Mouse (Mus musculus): Measurements from ENCODE around the gene Ston2. TPM values are rescaled to one million over a fixed set of nuclear protein-coding genes. Genes with fewer than 3 reads are reported as not detected.

The Ston2 gene
- polyA plus RNA-seq, 1 experiment from 2014 or later: 4.9 TPM

DNA sequence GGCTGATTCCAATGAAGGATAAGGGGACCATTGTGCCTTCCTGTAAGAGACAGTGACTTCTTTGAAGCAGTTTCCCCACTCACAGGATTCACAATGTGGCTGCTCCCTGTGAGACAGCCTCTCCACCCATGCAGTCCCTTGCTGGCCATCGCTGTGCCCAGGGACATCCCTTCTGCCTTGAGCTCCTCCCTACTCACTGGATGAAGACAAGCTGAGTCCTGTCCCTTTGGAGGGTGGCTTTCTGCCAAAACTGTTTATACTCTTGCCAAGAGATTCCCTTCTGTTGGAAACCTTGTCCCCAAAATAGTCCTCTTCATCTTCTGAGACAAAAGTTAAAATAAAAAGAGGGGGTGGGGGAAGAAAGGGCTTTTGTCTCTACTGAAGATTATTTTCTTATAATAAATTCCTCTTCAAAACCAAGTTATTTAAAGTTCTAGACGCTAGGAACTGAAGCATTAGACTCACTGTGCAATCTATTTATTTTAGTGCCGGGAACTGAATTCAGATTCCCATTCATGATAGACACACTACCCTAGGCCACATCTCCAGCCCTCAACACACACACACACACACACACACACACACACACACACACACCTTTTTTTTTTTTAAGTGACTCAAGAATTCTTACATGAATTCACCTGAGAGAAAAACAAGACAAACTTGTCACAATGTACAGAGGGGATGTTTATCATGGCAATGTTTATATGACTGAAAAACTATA lies 133.6 kb downstream of the Ston2 start:
- H3K27ac ChIP-seq: no peak overlapping the region
- H3K9me3 ChIP-seq: 0 out of 2 replicates have a peak, but pooled peaks cover 5% of the 10 kb centered on the region
- WGBS: 93% methylated on average over 3 of the region's 3 CpGs
- ATAC-seq (ENCODE audit: insufficient number of reproducible peaks, insufficient read depth, low FRiP score, low TSS enrichment, low read depth): no peak
- no peaks in the 10 kb centered on the region for H3K4me1 ChIP-seq (replicated peaks)
- no peak overlapping the region for H3K4me2 ChIP-seq
- H3K4me3 ChIP-seq (replicated peaks): no peak overlapping the region
- no peaks in the 10 kb centered on the region for H3K36me3 ChIP-seq
- H3K27me3 ChIP-seq: no peaks in the 10 kb centered on the region
- H3K9ac ChIP-seq (replicated peaks): no peak overlapping the region

DNA sequence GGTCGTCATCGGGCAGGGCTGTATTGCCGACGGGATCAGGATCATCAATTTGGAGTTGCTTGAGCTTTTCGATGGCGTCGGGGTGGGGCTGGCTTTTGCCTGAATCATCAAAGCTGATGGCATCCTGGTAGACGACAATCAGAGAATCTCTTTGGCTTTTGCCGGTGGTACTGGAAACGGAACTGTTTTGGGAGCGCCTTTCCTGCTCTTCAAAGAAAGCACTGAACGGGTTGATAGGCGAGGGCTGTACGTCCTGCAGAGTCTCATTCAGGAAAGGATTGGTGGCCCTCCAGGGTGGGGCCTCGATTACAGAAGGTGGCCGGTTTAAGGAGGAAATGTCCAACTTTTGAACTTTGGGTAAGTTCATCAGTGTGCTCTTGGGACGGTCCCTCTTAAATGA lies 139.8 kb downstream of the Ston2 start:
- no peak for ATAC-seq (ENCODE audit: insufficient number of reproducible peaks, insufficient read depth, low FRiP score, low TSS enrichment, low read depth)
- Histone ChIP-seq H3K27me3 (no peaks in the 10 kb centered on the region), H3K36me3 (peaks cover 17% of the 10 kb centered on the region), H3K9ac (replicated peaks) (no peak overlapping the region), H3K27ac (no peak overlapping the region), H3K4me1 (replicated peaks) (no peaks in the 10 kb centered on the region), H3K4me3 (replicated peaks) (no peak overlapping the region), H3K9me3 (0 out of 2 replicates have a peak, but pooled peaks cover 11% of the 10 kb centered on the region), H3K4me2 (no peak overlapping the region)
- WGBS: 95% methylated on average over 17 of the region's 17 CpGs

DNA sequence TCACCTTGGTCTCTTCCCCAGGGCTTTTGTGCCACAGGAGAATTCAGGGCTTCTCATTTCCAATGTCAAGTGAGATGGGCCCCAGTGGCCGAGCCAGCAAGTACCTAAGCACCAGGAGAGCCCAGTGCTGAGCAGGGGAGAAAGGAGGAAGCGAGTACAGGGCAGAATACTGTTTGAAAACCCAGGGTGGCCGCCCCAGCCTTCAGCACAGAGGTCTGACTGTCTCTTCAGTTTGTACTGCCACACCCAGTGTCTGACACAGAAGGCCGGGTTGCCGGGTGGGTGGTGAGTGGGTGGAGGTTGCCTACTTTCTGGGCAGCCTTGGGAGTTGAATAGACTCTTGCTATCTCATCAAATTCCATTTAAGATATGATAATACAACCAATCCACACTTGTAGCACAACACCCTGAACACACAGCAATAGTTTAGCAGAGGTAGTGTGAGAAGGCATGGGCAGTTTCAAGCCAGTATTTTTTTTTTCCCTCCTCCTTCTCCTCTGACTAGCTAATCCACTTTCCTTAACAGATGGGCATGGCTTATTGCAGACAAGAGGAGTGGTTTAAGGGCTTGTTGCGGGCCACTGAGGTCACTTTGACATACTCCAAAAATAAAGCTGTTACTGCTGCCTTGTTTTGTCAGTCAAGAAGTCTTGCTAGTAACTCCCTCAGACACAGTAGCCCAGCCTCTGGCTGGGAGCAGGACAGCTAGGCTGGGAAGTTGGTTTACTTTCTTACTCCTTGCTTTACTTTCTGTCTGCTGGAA lies 142.6 kb downstream of the Ston2 start:
- Histone ChIP-seq H3K9ac (replicated peaks) (no peak overlapping the region), H3K4me3 (replicated peaks) (no peak overlapping the region), H3K27ac (no peak overlapping the region), H3K9me3 (0 out of 2 replicates have a peak, but pooled peaks cover 11% of the 10 kb centered on the region), H3K27me3 (no peaks in the 10 kb centered on the region), H3K4me2 (no peak overlapping the region), H3K4me1 (replicated peaks) (peaks cover 7% of the 10 kb centered on the region), H3K36me3 (peaks cover 17% of the 10 kb centered on the region)
- 90% methylated on average over 6 of the region's 6 CpGs for WGBS
- ATAC-seq (ENCODE audit: insufficient number of reproducible peaks, insufficient read depth, low FRiP score, low TSS enrichment, low read depth): no peak

DNA sequence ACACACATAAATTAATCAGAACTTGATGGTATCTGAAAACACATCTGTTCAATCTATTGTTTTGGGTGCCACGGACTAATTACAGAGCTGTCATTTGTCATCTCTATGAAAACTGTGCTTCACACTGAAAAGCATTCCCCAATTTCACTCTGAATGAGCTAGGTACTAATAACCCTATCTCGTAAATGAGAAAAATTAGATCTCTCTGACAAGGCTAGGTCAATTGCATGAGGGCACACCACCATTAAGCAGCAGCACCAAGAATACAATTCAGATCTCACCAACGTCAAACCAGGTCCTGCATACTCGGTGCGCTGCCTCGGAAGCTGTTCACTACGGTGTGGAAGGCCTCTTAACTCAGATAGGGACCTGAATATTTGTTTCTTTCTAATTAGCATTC lies 145.0 kb downstream of the Ston2 start:
- no peak overlapping the region for H3K27ac ChIP-seq
- 85% methylated on average over 7 of the region's 7 CpGs for WGBS

DNA sequence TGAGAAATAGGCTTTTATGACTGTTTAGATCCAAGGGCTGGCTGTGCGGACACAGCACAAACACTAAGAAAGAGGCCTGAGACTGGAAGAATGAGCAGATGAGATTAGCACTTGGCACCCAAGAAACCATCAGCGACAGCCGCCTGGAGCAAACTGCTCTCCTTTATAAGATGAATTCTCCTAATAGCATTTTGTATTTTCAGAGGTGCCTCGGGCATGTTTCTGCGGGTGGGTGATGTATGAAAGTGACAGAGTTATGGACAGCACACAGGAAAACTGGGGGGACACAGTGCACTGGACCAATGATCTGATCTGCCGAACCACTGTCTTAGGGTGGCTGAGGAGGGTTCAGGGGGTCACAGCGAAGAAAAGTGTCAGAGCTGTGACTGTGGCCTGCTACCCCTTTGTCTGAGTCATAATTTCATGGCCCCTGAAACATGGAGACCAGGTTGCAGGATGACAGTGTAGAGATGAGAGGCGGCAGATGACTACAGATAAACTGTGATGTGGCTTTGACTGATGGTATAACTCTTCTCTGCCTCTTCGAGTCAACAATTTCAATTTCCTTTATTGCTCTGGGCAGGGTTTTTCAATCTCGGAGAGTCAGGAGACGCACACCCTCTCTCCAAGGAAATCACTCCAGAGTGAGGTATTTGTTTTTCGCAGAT lies 145.6 kb downstream of the Ston2 start:
- Histone ChIP-seq H3K9me3 (no peaks in the 10 kb centered on the region), H3K9ac (replicated peaks) (no peak overlapping the region), H3K4me1 (replicated peaks) (peaks cover 9% of the 10 kb centered on the region), H3K36me3 (peaks cover 6% of the 10 kb centered on the region; the same call in 1 of the 2 replicates), H3K27me3 (no peaks in the 10 kb centered on the region), H3K27ac (no peak overlapping the region), H3K4me3 (replicated peaks) (no peak overlapping the region), H3K4me2 (no peak overlapping the region)
- ATAC-seq (ENCODE audit: insufficient number of reproducible peaks, insufficient read depth, low FRiP score, low TSS enrichment, low read depth): no peak
- 84% methylated on average over 12 of the region's 12 CpGs for WGBS

More for the DNA sequence above, 145.0 kb downstream of the Ston2 start:
- Histone ChIP-seq H3K4me1 (replicated peaks) (peaks cover 7% of the 10 kb centered on the region), H3K4me2 (no peak overlapping the region), H3K27me3 (no peaks in the 10 kb centered on the region), H3K9ac (replicated peaks) (no peak overlapping the region), H3K36me3 (peaks cover 12% of the 10 kb centered on the region), H3K9me3 (0 out of 2 replicates have a peak, but pooled peaks cover 6% of the 10 kb centered on the region), H3K4me3 (replicated peaks) (no peak overlapping the region)
- no peak for ATAC-seq (ENCODE audit: insufficient number of reproducible peaks, insufficient read depth, low FRiP score, low TSS enrichment, low read depth)

DNA sequence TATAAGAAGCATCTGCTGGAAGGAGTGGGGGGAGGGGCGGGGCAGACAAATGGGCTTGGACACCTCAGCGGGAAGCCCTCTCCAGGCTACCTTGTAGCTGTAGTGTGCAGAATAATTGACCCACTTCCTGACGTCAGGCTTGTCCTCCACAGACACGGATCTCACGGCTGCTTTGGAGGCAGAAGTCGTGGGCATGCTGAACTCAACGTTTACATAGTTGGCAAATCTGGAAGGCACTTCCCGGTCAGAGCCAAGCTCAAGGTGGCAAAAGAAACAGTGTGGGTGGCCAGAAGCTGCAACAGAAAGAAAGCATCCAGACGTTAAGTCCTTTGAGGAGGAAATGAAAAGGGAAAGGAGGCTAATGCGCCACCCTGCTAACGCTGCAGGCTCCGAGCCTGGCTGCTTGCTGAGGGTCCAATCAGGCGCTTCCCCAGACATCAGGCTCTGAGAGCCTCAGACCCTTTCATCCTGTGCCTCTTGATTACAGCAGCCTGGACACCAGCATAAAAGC lies 146.5 kb downstream of the Ston2 start:
- Histone ChIP-seq H3K36me3 (no peaks in the 10 kb centered on the region), H3K4me1 (replicated peaks) (peaks cover 13% of the 10 kb centered on the region), H3K9me3 (no peaks in the 10 kb centered on the region), H3K9ac (replicated peaks) (0 out of 2 replicates have a peak overlapping the region, but pooled peaks have one; percentile 31), H3K27me3 (no peaks in the 10 kb centered on the region), H3K4me3 (replicated peaks) (peak overlapping the region; percentile 23), H3K4me2 (peak overlapping the region; percentile 51), H3K27ac (no peak overlapping the region)
- ATAC-seq (ENCODE audit: insufficient number of reproducible peaks, insufficient read depth, low FRiP score, low TSS enrichment, low read depth): peak; percentile 27; the same call in 1 of the 2 replicates
- WGBS: 11% methylated on average over 13 of the region's 13 CpGs

DNA sequence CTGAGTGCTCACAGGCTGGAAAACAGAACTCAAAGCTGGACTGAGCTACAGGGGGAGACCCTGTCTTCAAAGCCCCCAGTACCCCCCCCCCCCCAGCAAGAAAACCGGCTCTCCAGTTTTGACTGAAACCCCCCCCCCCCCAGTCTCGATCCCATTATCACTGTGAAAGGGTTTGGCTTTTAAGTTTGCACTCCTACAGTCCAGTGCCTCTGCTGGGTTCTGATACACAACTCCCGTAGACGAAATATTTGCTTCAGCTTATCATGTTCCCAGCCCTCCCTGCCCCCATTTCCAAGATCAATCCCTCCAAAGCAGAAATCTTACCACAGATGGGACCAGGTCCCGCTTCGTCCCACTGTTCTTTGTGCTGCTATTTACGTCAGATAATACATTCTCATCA lies 147.1 kb downstream of the Ston2 start:
- H3K36me3 ChIP-seq: no peaks in the 10 kb centered on the region
- H3K9me3 ChIP-seq: no peaks in the 10 kb centered on the region
- H3K27me3 ChIP-seq: no peaks in the 10 kb centered on the region
- H3K4me1 ChIP-seq (replicated peaks): peaks cover 13% of the 10 kb centered on the region
- 56% methylated on average over 7 of the region's 7 CpGs for WGBS
- H3K4me3 ChIP-seq (replicated peaks): no peak overlapping the region
- no peak overlapping the region for H3K27ac ChIP-seq
- no peak overlapping the region for H3K9ac ChIP-seq (replicated peaks)
- ATAC-seq (ENCODE audit: insufficient number of reproducible peaks, insufficient read depth, low FRiP score, low TSS enrichment, low read depth): no peak
- peak overlapping the region; percentile 51 for H3K4me2 ChIP-seq

DNA sequence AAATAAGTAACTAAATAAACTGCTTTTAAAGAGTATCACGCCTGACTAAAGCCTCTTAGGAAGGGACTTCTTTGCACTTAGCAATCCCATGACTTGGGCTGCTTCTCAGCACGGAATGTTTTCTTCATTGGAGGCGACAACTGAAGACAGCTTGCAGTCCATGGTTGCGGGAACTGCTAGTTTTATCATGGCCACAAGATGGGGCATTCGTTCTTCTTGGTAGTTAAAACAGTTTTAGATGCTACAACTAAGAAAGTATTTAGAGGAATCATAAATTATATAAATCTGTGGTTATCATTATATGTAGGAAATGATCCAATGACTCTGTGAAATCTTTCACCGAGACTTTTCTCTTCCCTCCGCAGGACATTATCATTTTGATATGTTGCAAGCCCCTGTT lies 147.5 kb downstream of the Ston2 start:
- no peaks in the 10 kb centered on the region for H3K9me3 ChIP-seq
- WGBS: 46% methylated on average over 7 of the region's 7 CpGs
- peaks cover 13% of the 10 kb centered on the region for H3K4me1 ChIP-seq (replicated peaks)
- no peaks in the 10 kb centered on the region for H3K27me3 ChIP-seq
- H3K27ac ChIP-seq: no peak overlapping the region
- no peak for ATAC-seq (ENCODE audit: insufficient number of reproducible peaks, insufficient read depth, low FRiP score, low TSS enrichment, low read depth)
- H3K4me3 ChIP-seq (replicated peaks): no peak overlapping the region
- H3K4me2 ChIP-seq: no peak overlapping the region
- H3K36me3 ChIP-seq: no peaks in the 10 kb centered on the region
- no peak overlapping the region for H3K9ac ChIP-seq (replicated peaks)

DNA sequence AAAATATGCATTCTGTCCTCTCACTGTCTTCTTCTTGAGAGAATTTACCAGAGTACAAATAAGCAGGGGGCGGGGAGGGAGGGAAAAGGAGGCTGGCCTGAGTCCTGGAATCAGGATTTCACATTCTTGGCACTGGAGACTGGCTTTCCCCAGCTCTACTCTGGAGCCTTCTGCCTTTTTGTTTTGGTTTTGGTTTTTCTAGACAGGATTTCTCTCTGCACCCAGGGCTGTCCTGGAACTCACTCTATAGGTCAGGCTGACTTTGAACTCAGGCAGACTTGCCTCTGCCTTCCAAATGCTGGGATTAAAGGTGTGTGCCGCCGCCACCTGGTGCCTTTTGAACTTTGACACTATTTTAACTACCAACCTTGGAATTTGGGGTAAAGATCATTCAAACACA lies 149.8 kb downstream of the Ston2 start:
- Histone ChIP-seq H3K9me3 (0 out of 2 replicates have a peak, but pooled peaks cover under 1% of the 10 kb centered on the region), H3K4me1 (replicated peaks) (peaks cover 13% of the 10 kb centered on the region), H3K9ac (replicated peaks) (no peak overlapping the region), H3K4me3 (replicated peaks) (no peak overlapping the region), H3K4me2 (no peak overlapping the region), H3K36me3 (no peaks in the 10 kb centered on the region), H3K27me3 (no peaks in the 10 kb centered on the region), H3K27ac (no peak overlapping the region)
- WGBS: 66% methylated on average over 3 of the region's 3 CpGs
- no peak for ATAC-seq (ENCODE audit: insufficient number of reproducible peaks, insufficient read depth, low FRiP score, low TSS enrichment, low read depth)

DNA sequence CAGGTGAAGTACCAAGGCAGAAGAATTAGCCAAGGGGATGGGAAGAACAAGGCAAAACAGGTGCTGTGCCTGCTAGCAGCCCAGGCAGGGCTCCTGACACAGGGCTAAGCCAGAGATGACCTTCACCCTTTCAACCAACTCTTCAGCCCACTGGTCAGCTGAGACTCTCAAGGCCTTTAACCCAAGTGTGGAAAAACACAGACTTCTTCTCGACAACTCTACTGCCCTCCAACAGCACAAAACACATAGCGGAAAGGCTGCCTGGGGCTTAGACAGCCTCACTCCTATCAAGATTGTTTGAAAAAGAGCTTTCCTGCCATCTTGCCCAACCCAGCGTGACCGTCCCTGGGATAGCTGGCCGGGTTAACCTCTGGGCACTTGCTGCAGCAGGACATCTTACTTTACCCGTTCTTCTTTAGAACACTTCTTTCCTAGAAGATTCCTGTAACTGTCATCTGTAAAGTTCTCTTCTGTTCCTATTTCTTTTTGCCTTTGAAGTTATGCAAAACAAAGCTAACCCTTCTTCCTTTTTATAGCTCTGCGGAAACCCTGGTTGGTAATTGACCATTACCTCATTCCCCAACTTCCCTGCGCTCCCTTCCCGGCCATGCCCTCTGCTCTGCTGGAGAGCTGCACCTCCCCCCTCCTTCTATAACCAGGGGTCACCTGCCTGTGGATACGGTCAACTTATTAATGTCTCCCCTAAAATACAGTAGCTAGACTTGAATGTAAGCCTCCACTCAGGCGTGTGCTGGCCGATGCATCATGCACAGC lies 150.9 kb downstream of the Ston2 start:
- Histone ChIP-seq H3K27me3 (no peaks in the 10 kb centered on the region), H3K4me2 (no peak overlapping the region), H3K9me3 (0 out of 2 replicates have a peak, but pooled peaks cover 5% of the 10 kb centered on the region), H3K27ac (no peak overlapping the region), H3K4me3 (replicated peaks) (no peak overlapping the region), H3K4me1 (replicated peaks) (peaks cover 13% of the 10 kb centered on the region), H3K9ac (replicated peaks) (no peak overlapping the region), H3K36me3 (no peaks in the 10 kb centered on the region)
- WGBS: 56% methylated on average over 12 of the region's 12 CpGs
- ATAC-seq (ENCODE audit: insufficient number of reproducible peaks, insufficient read depth, low FRiP score, low TSS enrichment, low read depth): no peak

All from limb, embryonic 12.5 days (tissue).